Mouse (Mus musculus): ENCODE results near the gene Vmn1r6. TPM values are rescaled to one million over a fixed set of nuclear protein-coding genes. Genes with fewer than 3 reads are reported as not detected.
"Not testable (repeated sequence)": the region's sequence is repeated elsewhere in the genome, so short reads cannot be mapped to it uniquely, and the experiment has no call there.

The Vmn1r6 gene
- not detected in 2 replicates for polyA plus RNA-seq (2014; fragmentation: Nextera tagmentation; extraction: Ambion mirVana)

DNA sequence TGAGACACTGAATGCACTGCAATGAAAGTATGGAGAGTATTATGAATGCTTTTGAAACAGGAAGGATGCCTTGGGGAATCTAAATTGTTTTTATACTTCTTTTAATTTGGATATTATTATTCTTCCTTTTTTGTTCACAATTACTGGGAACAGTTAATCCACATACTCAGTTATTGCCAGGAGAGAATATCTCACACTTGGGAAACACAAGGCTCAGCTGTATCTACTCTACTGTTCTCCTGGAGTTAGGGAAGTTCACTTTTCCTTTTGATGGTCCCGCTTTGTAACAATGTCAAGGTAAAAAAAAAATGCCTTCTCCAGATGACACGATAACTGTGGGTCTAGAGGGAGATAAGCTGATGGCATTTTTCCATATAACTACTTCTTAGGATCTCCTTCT, at the start of gene Vmn1r6:
Vmn1r6 (plus strand) TSS at position 301 of the 400 bp plus-strand sequence.
- Histone ChIP-seq H3K9ac (ENCODE audit: low read depth, low read length) (no peak within 1 kb of the TSS), H3K4me2 (replicated peaks; ENCODE audit: low read depth, low read length) (no peak within 1 kb of the TSS), H3K9me3 (ENCODE audit: control insufficient read depth, low read length) (no peaks in the 10 kb centered on the region), H3K27me3 (ENCODE audit: control insufficient read depth, insufficient read depth, low read length) (no peaks in the 10 kb centered on the region), H3K27ac (ENCODE audit: low read depth, low read length) (no peak within 1 kb of the TSS), H3K36me3 (ENCODE audit: control insufficient read depth, insufficient read depth, low read length) (no peaks in the 10 kb centered on the region), H3K4me3 (ENCODE audit: low read depth, low read length) (no peak within 1 kb of the TSS), H3K4me1 (replicated peaks; ENCODE audit: control insufficient read depth, insufficient read depth, low read length) (no peaks in the 10 kb centered on the region)
- no peak for ATAC-seq (ENCODE audit: low FRiP score)
- DNase-seq (ENCODE audit: low spot score): no peak
- 87% methylated on average over 2 of the region's 2 CpGs for WGBS

DNA sequence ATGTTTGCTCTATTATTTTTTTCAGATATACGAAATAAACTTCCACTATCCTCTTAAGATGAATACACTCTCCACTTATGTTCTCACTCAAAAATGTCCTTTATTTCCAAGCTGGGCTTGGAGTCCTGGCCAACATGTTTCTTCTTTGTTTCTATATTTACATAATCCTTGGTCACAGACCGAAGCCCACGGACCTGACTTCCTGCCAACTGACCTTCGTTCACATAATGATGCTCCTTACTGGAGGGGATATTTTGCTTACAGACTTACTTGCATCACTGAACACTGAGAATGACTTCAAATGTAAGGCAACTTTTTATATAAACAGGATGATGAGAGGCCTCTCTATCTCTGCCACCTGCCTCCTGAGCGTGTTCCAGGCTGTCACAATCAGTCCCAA, 40.6 kb upstream of the Vmn1r6 start:
- H3K36me3 ChIP-seq (ENCODE audit: control insufficient read depth, insufficient read depth, low read length): no peaks in the 10 kb centered on the region
- no peak overlapping the region for H3K27ac ChIP-seq (ENCODE audit: low read depth, low read length)
- no peaks in the 10 kb centered on the region for H3K4me1 ChIP-seq (replicated peaks; ENCODE audit: control insufficient read depth, insufficient read depth, low read length)
- WGBS: 86% methylated on average over 5 of the region's 5 CpGs
- no peak overlapping the region for H3K9ac ChIP-seq (ENCODE audit: low read depth, low read length)
- no peaks in the 10 kb centered on the region for H3K9me3 ChIP-seq (ENCODE audit: control insufficient read depth, low read length)
- no peaks in the 10 kb centered on the region for H3K27me3 ChIP-seq (ENCODE audit: control insufficient read depth, insufficient read depth, low read length)
- H3K4me2 ChIP-seq (replicated peaks; ENCODE audit: low read depth, low read length): no peak overlapping the region
- ATAC-seq (ENCODE audit: low FRiP score): no peak
- H3K4me3 ChIP-seq (ENCODE audit: low read depth, low read length): no peak overlapping the region
- no peak for DNase-seq (ENCODE audit: low spot score)

DNA sequence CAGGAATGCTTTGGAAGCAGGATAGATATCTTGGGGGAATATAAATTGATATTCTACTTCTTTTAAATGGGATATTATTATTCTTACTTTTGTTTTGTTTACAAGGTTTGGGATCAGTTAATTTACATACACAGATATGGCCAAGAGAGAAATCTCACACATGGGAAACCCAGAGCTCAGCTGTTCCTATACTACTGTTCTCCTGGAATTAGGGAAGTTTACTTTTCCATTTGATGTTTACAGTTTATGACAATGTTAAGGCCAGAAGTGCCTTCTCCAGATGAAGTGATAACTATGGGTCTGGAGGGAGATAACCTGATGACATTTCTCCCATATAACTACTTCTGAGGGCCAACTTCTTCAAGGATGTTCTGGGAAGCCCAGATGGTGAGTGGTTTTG, 27.1 kb upstream of the Vmn1r6 start, which contains the start of gene Vmn1r5:
Vmn1r5 (plus strand) TSS at position 301 of the 400 bp plus-strand sequence.
- no peak within 1 kb of the TSS for H3K9ac ChIP-seq (ENCODE audit: low read depth, low read length)
- no peak within 1 kb of the TSS for H3K4me3 ChIP-seq (ENCODE audit: low read depth, low read length)
- H3K4me2 ChIP-seq (replicated peaks; ENCODE audit: low read depth, low read length): no peak within 1 kb of the TSS
- H3K27ac ChIP-seq (ENCODE audit: low read depth, low read length): no peak within 1 kb of the TSS
- ATAC-seq (ENCODE audit: low FRiP score) (no peak), DNase-seq (ENCODE audit: low spot score) (no peak)
- H3K4me1 ChIP-seq (replicated peaks; ENCODE audit: control insufficient read depth, insufficient read depth, low read length): no peaks in the 10 kb centered on the region
- no peaks in the 10 kb centered on the region for H3K36me3 ChIP-seq (ENCODE audit: control insufficient read depth, insufficient read depth, low read length)
- H3K27me3 ChIP-seq (ENCODE audit: control insufficient read depth, insufficient read depth, low read length): no peaks in the 10 kb centered on the region
- no peaks in the 10 kb centered on the region for H3K9me3 ChIP-seq (ENCODE audit: control insufficient read depth, low read length)

DNA sequence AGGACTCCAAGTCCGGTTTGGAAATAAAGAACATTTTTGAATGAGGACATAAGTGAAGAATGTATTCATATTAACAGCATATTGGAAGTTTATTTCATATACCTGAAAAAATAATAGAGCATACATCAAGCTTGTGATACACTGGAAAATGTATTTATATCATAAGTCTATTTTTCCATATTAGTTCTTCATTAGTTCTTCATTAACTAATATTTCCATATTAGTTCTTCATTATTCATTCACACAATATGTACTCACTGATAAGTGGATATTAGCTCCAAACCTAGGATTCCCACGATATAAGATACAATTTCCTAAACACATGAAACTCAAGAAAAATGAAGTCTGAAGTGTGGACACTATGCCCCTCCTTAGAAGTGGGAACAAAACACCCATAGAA, 28.2 kb downstream of the Vmn1r6 start, which contains the start of gene Vmn1r7:
Vmn1r7 (minus strand) TSS at position 101 of the 400 bp plus-strand sequence.
- H3K4me3 ChIP-seq (ENCODE audit: low read depth, low read length); ATAC-seq (ENCODE audit: low FRiP score); H3K4me1 ChIP-seq (replicated peaks; ENCODE audit: control insufficient read depth, insufficient read depth, low read length); H3K4me2 ChIP-seq (replicated peaks; ENCODE audit: low read depth, low read length); H3K27ac ChIP-seq (ENCODE audit: low read depth, low read length); H3K9ac ChIP-seq (ENCODE audit: low read depth, low read length); H3K9me3 ChIP-seq (ENCODE audit: control insufficient read depth, low read length); H3K36me3 ChIP-seq (ENCODE audit: control insufficient read depth, insufficient read depth, low read length); H3K27me3 ChIP-seq (ENCODE audit: control insufficient read depth, insufficient read depth, low read length); DNase-seq (ENCODE audit: low spot score): not testable (repeated sequence)
- WGBS: 86% methylated on average over 2 of the region's 2 CpGs

DNA sequence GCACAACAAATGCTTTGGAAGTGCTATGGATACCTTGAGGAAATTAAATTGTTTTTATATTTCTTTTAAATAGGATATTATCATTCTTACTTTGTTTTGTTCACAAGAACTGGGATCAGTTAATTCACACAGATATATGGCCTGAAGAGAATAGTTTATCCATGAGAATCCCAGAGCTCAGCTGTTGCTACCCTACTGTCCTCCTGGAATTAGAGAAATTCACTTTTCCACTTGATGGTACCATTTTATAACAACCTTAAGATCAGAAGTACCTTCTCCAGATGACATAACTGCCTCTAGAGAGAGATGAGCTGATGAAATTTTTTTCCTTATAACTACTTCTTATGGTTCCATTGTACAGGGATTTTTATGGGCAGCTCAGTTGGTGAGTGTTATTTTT, 34.9 kb downstream of the Vmn1r6 start, which contains the start of gene Vmn1r8:
Vmn1r8 (plus strand) TSS at position 301 of the 400 bp plus-strand sequence.
- Histone ChIP-seq H3K4me3 (ENCODE audit: low read depth, low read length) (no peak within 1 kb of the TSS), H3K4me1 (replicated peaks; ENCODE audit: control insufficient read depth, insufficient read depth, low read length) (no peaks in the 10 kb centered on the region), H3K27ac (ENCODE audit: low read depth, low read length) (no peak within 1 kb of the TSS), H3K9ac (ENCODE audit: low read depth, low read length) (no peak within 1 kb of the TSS), H3K27me3 (ENCODE audit: control insufficient read depth, insufficient read depth, low read length) (no peaks in the 10 kb centered on the region), H3K9me3 (ENCODE audit: control insufficient read depth, low read length) (no peaks in the 10 kb centered on the region), H3K4me2 (replicated peaks; ENCODE audit: low read depth, low read length) (no peak within 1 kb of the TSS), H3K36me3 (ENCODE audit: control insufficient read depth, insufficient read depth, low read length) (no peaks in the 10 kb centered on the region)
- DNase-seq (ENCODE audit: low spot score) (no peak), ATAC-seq (ENCODE audit: low FRiP score) (no peak)

DNA sequence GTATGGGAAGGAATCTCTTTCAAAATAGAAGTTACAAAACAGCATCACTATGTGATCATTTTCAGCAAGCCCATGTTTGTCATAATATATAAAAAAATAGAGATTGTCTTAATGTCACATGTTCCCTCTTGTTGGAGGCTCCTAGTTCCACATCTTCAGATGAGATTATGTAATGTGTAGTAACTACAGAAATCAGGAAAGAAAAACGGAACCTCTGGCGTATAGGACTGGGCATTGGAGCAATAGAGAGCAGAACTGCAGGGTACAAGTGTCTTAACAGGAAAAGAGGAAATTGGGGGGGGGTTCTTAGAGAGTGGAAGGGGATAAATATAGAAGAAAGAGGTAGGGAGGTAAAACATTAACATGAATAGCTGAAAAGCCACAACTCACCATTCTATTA, 37.6 kb downstream of the Vmn1r6 start:
- 93% methylated on average over 2 of the region's 2 CpGs for WGBS
- H3K27ac ChIP-seq (ENCODE audit: low read depth, low read length): no peak overlapping the region
- H3K4me3 ChIP-seq (ENCODE audit: low read depth, low read length): no peak overlapping the region
- DNase-seq (ENCODE audit: low spot score) (no peak), ATAC-seq (ENCODE audit: low FRiP score) (no peak)
- no peak overlapping the region for H3K9ac ChIP-seq (ENCODE audit: low read depth, low read length)
- H3K36me3 ChIP-seq (ENCODE audit: control insufficient read depth, insufficient read depth, low read length): no peaks in the 10 kb centered on the region
- no peaks in the 10 kb centered on the region for H3K4me1 ChIP-seq (replicated peaks; ENCODE audit: control insufficient read depth, insufficient read depth, low read length)
- H3K27me3 ChIP-seq (ENCODE audit: control insufficient read depth, insufficient read depth, low read length): no peaks in the 10 kb centered on the region
- no peak overlapping the region for H3K4me2 ChIP-seq (replicated peaks; ENCODE audit: low read depth, low read length)
- H3K9me3 ChIP-seq (ENCODE audit: control insufficient read depth, low read length): no peaks in the 10 kb centered on the region

Other genes with a start within 250 kb of the Vmn1r6 start
- 37.4 and 39.7 TPM in 2 replicates for gene Kbtbd2, start 199.4 kb upstream of the Vmn1r6 start, polyA plus RNA-seq (2014; fragmentation: Nextera tagmentation; extraction: Ambion mirVana)
- gene Fkbp9, start 165.2 kb upstream of the Vmn1r6 start, polyA plus RNA-seq (2014; fragmentation: Nextera tagmentation; extraction: Ambion mirVana): 55.4 and 61.4 TPM in 2 replicates
- 98.1 and 102 TPM in 2 replicates for gene Nt5c3, start 73.3 kb upstream of the Vmn1r6 start, polyA plus RNA-seq (2014; fragmentation: Nextera tagmentation; extraction: Ambion mirVana)
- gene Vmn1r4, start 73.2 kb upstream of the Vmn1r6 start, polyA plus RNA-seq (2014; fragmentation: Nextera tagmentation; extraction: Ambion mirVana): 0.15 and 0.38 TPM in 2 replicates
- not detected in 2 replicates for gene Vmn1r5, start 27.0 kb upstream of the Vmn1r6 start, polyA plus RNA-seq (2014; fragmentation: Nextera tagmentation; extraction: Ambion mirVana)
- not detected in 2 replicates for gene Vmn1r7, start 28.1 kb downstream of the Vmn1r6 start, polyA plus RNA-seq (2014; fragmentation: Nextera tagmentation; extraction: Ambion mirVana)
- not detected in 2 replicates for gene Vmn1r8, start 35.0 kb downstream of the Vmn1r6 start, polyA plus RNA-seq (2014; fragmentation: Nextera tagmentation; extraction: Ambion mirVana)
- gene Vmn1r9, start 69.5 kb downstream of the Vmn1r6 start, polyA plus RNA-seq (2014; fragmentation: Nextera tagmentation; extraction: Ambion mirVana): not detected in 2 replicates
- gene Vmn1r10, start 112.2 kb downstream of the Vmn1r6 start, polyA plus RNA-seq (2014; fragmentation: Nextera tagmentation; extraction: Ambion mirVana): not detected in 2 replicates
- not detected in 2 replicates for gene Vmn1r11, start 136.2 kb downstream of the Vmn1r6 start, polyA plus RNA-seq (2014; fragmentation: Nextera tagmentation; extraction: Ambion mirVana)
- gene Vmn1r12, start 159.7 kb downstream of the Vmn1r6 start, polyA plus RNA-seq (2014; fragmentation: Nextera tagmentation; extraction: Ambion mirVana): not detected in 2 replicates
- gene Vmn1r13, start 206.0 kb downstream of the Vmn1r6 start, polyA plus RNA-seq (2014; fragmentation: Nextera tagmentation; extraction: Ambion mirVana): not detected in 2 replicates
- not detected in 2 replicates for gene Vmn1r14, start 234.4 kb downstream of the Vmn1r6 start, polyA plus RNA-seq (2014; fragmentation: Nextera tagmentation; extraction: Ambion mirVana)

Measured in hindbrain, embryonic 11.5 days (tissue).